Mouse (Mus musculus): ENCODE results near the gene Slc50a1. TPM values are rescaled to one million over a fixed set of nuclear protein-coding genes. Genes with fewer than 3 reads are reported as not detected.

Slc50a1 gene
- polyA plus RNA-seq, 1 experiment: 9.7 TPM

GRCm38 (mm10) chr3:89279153-89279890 is 9.0 kb upstream of the Slc50a1 start:
- H3K4me1 ChIP-seq (ENCODE audit: control insufficient read depth, insufficient read depth, low read length): no peaks in the 10 kb centered on the region; the same call in 1 of the 2 replicates
- H3K4me3 ChIP-seq (ENCODE audit: control insufficient read depth, low read depth, low read length): peak overlapping the region; percentile 71
- H3K27me3 ChIP-seq (ENCODE audit: control insufficient read depth, insufficient read depth, low read length): no peaks in the 10 kb centered on the region
- H3K36me3 ChIP-seq (ENCODE audit: control insufficient read depth, insufficient read depth, low read length): no peaks in the 10 kb centered on the region
- no peak overlapping the region for H3K27ac ChIP-seq (ENCODE audit: control insufficient read depth, insufficient read depth, low read depth, low read length)
- TF ChIP-seq POLR2A (IDR thresholded peaks at IDR 0.05; ENCODE audit: control insufficient read depth, low read depth, low read length): peak; percentile 38; the same call in 1 of the 2 replicates
- TF ChIP-seq CTCF (IDR thresholded peaks at IDR 0.05; ENCODE audit: control insufficient read depth, insufficient read depth, insufficient replicate concordance, low read depth, low read length): no peak

- Histone ChIP-seq H3K36me3 (ENCODE audit: control insufficient read depth, insufficient read depth, low read length) (no peaks in the 10 kb centered on the region), H3K4me1 (ENCODE audit: control insufficient read depth, insufficient read depth, low read length) (no peaks in the 10 kb centered on the region; the same call in 1 of the 2 replicates), H3K27me3 (ENCODE audit: control insufficient read depth, insufficient read depth, low read length) (no peaks in the 10 kb centered on the region), H3K27ac (ENCODE audit: control insufficient read depth, insufficient read depth, low read depth, low read length) (no peak overlapping the region), H3K4me3 (ENCODE audit: control insufficient read depth, low read depth, low read length) (no peak overlapping the region)
- TF ChIP-seq CTCF (IDR thresholded peaks at IDR 0.05; ENCODE audit: control insufficient read depth, insufficient read depth, insufficient replicate concordance, low read depth, low read length) (no peak), POLR2A (IDR thresholded peaks at IDR 0.05; ENCODE audit: control insufficient read depth, low read depth, low read length) (no peak)
Measured at GRCm38 (mm10) chr3:89278643-89279042, 8.3 kb upstream of the Slc50a1 start.

- no peaks in the 10 kb centered on the region for H3K27me3 ChIP-seq (ENCODE audit: control insufficient read depth, insufficient read depth, low read length)
- H3K27ac ChIP-seq (ENCODE audit: control insufficient read depth, insufficient read depth, low read depth, low read length): no peak overlapping the region
- H3K4me3 ChIP-seq (ENCODE audit: control insufficient read depth, low read depth, low read length): no peak overlapping the region
- no peaks in the 10 kb centered on the region for H3K36me3 ChIP-seq (ENCODE audit: control insufficient read depth, insufficient read depth, low read length)
- TF ChIP-seq POLR2A (IDR thresholded peaks at IDR 0.05; ENCODE audit: control insufficient read depth, low read depth, low read length) (no peak), CTCF (IDR thresholded peaks at IDR 0.05; ENCODE audit: control insufficient read depth, insufficient read depth, insufficient replicate concordance, low read depth, low read length) (no peak)
- H3K4me1 ChIP-seq (ENCODE audit: control insufficient read depth, insufficient read depth, low read length): no peaks in the 10 kb centered on the region; the same call in 1 of the 2 replicates
Measured at GRCm38 (mm10) chr3:89278107-89278506, 7.7 kb upstream of the Slc50a1 start.

GRCm38 (mm10) chr3:89277281-89278021 is 7.1 kb upstream of the Slc50a1 start:
- no peaks in the 10 kb centered on the region for H3K27me3 ChIP-seq (ENCODE audit: control insufficient read depth, insufficient read depth, low read length)
- no peak for TF ChIP-seq CTCF (IDR thresholded peaks at IDR 0.05; ENCODE audit: control insufficient read depth, insufficient read depth, insufficient replicate concordance, low read depth, low read length)
- TF ChIP-seq POLR2A (IDR thresholded peaks at IDR 0.05; ENCODE audit: control insufficient read depth, low read depth, low read length): no peak

GRCm38 (mm10) chr3:89276061-89276460 is 5.7 kb upstream of the Slc50a1 start:
- TF ChIP-seq CTCF (IDR thresholded peaks at IDR 0.05; ENCODE audit: control insufficient read depth, insufficient read depth, insufficient replicate concordance, low read depth, low read length) (no peak), POLR2A (IDR thresholded peaks at IDR 0.05; ENCODE audit: control insufficient read depth, low read depth, low read length) (no peak)
- Histone ChIP-seq H3K36me3 (ENCODE audit: control insufficient read depth, insufficient read depth, low read length) (no peaks in the 10 kb centered on the region), H3K27me3 (ENCODE audit: control insufficient read depth, insufficient read depth, low read length) (no peaks in the 10 kb centered on the region), H3K4me3 (ENCODE audit: control insufficient read depth, low read depth, low read length) (no peak overlapping the region), H3K27ac (ENCODE audit: control insufficient read depth, insufficient read depth, low read depth, low read length) (no peak overlapping the region), H3K4me1 (ENCODE audit: control insufficient read depth, insufficient read depth, low read length) (peaks cover under 1% of the 10 kb centered on the region)

More at GRCm38 (mm10) chr3:89277281-89278021, 7.1 kb upstream of the Slc50a1 start:
- Histone ChIP-seq H3K36me3 (ENCODE audit: control insufficient read depth, insufficient read depth, low read length) (no peaks in the 10 kb centered on the region), H3K4me1 (ENCODE audit: control insufficient read depth, insufficient read depth, low read length) (no peaks in the 10 kb centered on the region; the same call in 1 of the 2 replicates), H3K4me3 (ENCODE audit: control insufficient read depth, low read depth, low read length) (no peak overlapping the region), H3K27ac (ENCODE audit: control insufficient read depth, insufficient read depth, low read depth, low read length) (no peak overlapping the region)

- no peak overlapping the region for H3K27ac ChIP-seq (ENCODE audit: control insufficient read depth, insufficient read depth, low read depth, low read length)
- H3K27me3 ChIP-seq (ENCODE audit: control insufficient read depth, insufficient read depth, low read length): no peaks in the 10 kb centered on the region
- H3K36me3 ChIP-seq (ENCODE audit: control insufficient read depth, insufficient read depth, low read length): no peaks in the 10 kb centered on the region
- TF ChIP-seq POLR2A (IDR thresholded peaks at IDR 0.05; ENCODE audit: control insufficient read depth, low read depth, low read length) (no peak), CTCF (IDR thresholded peaks at IDR 0.05; ENCODE audit: control insufficient read depth, insufficient read depth, insufficient replicate concordance, low read depth, low read length) (no peak)
- H3K4me3 ChIP-seq (ENCODE audit: control insufficient read depth, low read depth, low read length): no peak overlapping the region
- H3K4me1 ChIP-seq (ENCODE audit: control insufficient read depth, insufficient read depth, low read length): peaks cover 11% of the 10 kb centered on the region
Measured at GRCm38 (mm10) chr3:89271760-89272159, 1.4 kb upstream of the Slc50a1 start.

GRCm38 (mm10) chr3:89270891-89271290 is 521 bp upstream of the Slc50a1 start:
- TF ChIP-seq CTCF (IDR thresholded peaks at IDR 0.05; ENCODE audit: control insufficient read depth, insufficient read depth, insufficient replicate concordance, low read depth, low read length) (no peak), POLR2A (IDR thresholded peaks at IDR 0.05; ENCODE audit: control insufficient read depth, low read depth, low read length) (no peak)
- H3K4me3 ChIP-seq (ENCODE audit: control insufficient read depth, low read depth, low read length): no peak overlapping the region
- H3K36me3 ChIP-seq (ENCODE audit: control insufficient read depth, insufficient read depth, low read length): no peaks in the 10 kb centered on the region
- no peak overlapping the region for H3K27ac ChIP-seq (ENCODE audit: control insufficient read depth, insufficient read depth, low read depth, low read length)
- H3K4me1 ChIP-seq (ENCODE audit: control insufficient read depth, insufficient read depth, low read length): peaks cover 15% of the 10 kb centered on the region
- no peaks in the 10 kb centered on the region for H3K27me3 ChIP-seq (ENCODE audit: control insufficient read depth, insufficient read depth, low read length)

Measured in testis, adult 2 months (tissue).